Mouse (Mus musculus): ENCODE results near the gene Tns1.

GRCm38 (mm10) chr1:74030901-74031360 lies 93.3 kb downstream of the Tns1 start:
- no peak for TF ChIP-seq CTCF (conservative IDR thresholded peaks at IDR 0.05; ENCODE audit: insufficient read depth, insufficient read length, low read depth, low read length)
- no peak for TF ChIP-seq POLR2A (IDR thresholded peaks at IDR 0.05; ENCODE audit: low read depth, low read length)
